Mouse (Mus musculus) c-Kit-positive CD71-positive TER-119-negative erythroid progenitor cells, embryonic 14.5 days (primary cell): Measurements from ENCODE around the gene Anks3.

Source experiments
- DNase-seq: peaks from one replicate; pipeline ENCODE4 v3.0.0-alpha.2; 2013; ENCODE audit warnings: low read depth

Anks3 gene

DNA sequence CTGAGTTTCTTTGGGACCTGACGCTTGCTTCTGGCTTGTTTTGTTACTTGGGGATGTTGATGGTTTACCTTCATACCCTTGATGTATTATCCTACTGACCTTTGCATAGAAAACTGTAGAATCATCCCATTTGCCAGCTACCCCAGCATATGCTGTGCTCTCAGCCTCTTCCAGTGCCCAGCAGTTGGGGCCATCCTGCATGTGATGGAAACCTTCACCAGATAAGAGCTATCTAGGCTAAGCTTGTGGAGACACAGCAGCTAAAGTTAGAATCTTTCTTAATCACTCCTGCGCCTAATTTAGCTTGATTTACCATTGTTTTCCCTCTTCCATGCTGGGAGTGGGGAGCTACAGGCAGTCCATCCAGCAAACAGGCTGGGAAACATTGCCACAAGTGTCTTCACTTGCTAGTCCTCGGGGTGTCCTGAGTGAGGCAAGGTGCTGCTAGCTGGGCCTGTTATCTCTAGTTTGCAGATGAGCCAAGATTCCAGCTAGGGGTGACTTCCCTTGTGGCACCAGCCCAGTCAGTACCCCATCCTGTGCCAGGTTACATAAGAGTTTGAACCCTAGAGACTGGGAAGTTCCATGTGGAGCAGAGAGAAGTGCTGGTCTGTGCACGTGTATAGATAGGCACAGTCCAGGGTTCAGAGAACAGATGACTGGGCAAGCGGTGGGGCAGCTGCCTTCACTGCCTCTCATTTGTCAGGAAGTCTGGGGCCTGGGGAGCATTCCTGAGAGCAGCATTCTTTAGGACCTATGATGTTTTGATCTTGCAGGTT lies 67.6 kb downstream of the Anks3 start:
- no peak for DNase-seq

DNA sequence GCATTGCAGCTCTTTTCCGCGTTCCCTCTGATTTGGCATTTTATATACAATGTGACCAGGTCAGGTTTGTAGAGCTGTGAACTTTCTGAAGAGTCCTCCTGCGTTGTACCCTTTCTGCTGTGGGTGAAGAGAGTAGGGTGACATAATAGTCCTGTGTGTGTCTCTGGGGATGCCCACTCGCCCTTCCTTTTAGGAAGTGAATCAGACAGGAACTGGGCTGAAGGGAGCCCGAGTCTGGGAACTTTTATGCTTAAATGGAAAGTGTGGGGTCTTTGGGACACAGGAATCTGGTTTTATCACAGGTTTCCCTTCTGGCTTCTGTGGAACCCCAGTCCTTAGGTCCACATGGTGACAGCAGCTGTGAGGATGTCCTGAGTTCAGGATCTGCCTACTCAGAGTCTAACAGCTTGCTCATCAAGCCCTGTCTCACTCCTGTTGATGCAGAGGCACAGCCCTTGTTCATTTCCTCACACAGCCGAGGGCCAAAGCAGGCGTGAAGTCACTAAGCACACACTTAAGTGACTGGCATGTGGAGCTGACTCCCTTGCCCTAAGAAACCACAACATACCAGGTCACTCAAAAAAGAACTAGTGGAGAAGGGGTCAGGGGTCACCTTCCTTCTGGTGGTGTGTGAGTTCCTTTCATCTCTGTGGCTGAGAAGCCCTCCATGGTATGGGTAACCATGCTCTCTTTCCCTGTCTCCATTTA lies 69.7 kb downstream of the Anks3 start:
- no peak for DNase-seq

DNA sequence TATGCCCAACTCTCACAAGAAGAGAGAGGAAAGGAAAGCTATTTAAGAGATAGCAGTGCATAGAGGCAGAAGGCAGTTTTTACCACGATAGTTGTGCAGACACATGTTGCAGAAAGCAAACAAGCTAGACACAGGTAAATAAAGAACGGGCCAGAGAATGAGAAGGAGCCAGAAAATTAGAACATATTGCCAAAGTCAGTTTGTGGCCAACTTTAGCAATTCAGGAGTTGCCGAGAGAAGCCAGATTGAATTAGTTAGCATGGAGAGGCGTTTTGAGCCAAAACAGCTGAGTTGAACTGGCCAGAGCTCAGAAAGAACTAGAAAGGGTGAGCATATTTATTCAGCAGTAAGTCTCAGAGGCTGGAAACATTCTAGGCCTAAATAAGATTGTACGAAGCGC lies 71.8 kb downstream of the Anks3 start:
- DNase-seq = no peak
